Comparison of ENCODE assay signal across 6 mouse cellular contexts in the genomic region with DNA sequence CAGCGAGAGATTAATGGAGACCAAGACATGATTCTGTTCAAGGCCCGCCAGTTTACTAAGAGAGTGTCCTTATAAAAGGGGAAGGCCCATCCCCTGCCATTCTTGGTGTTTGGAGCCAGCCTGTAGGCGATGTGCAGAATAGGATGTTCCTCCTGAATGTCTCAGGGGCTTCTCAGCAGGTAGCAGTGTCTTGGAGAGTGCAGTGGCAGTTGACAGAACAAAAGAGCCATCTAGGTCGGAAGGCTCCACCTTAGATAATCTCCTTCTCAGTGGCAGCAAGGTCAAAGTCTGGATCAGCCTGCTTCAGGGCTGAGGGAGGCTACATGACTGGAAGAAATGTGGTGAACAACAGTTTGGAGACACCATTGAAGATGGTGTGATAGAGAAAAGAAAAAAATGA.
A peak's percentile ranks its signal among the peaks of the same experiment; 100 is the strongest.
DNase-seq lines count a peak whose midpoint lies in the region; ATAC-seq and TF ChIP-seq lines count a peak whose summit lies in the region.
"Not testable (repeated sequence)": the region's sequence is repeated elsewhere in the genome, so short reads cannot be mapped to it uniquely, and the experiment has no call there.

No protein-coding gene starts in this region.

- H3K4me2 ChIP-seq in intestine, embryonic 14.5 days (ENCODE audit: low read length) = not testable (repeated sequence)

- not testable (repeated sequence) for TF ChIP-seq POLR2A in ES-Bruce4 (IDR thresholded peaks at IDR 0.05; ENCODE audit: insufficient read depth, low read length)

- TF ChIP-seq CTCF in ES-Bruce4 (IDR thresholded peaks at IDR 0.05; ENCODE audit: low read depth, low read length) = not testable (repeated sequence)

- H3K27ac ChIP-seq in ES-Bruce4 (ENCODE audit: insufficient read depth, low read length) (0 out of 2 replicates have a peak overlapping the region, but pooled peaks have one; percentile 11), ES-E14 (ENCODE audit: insufficient read depth, low read depth, low read length, poor library complexity, severe bottlenecking) (peak overlapping the region; percentile 62)
- H3K27ac ChIP-seq in forebrain, embryonic 10.5 days; intestine, embryonic 14.5 days (ENCODE audit: low read depth): not testable (repeated sequence)

- WGBS in forebrain, embryonic 10.5 days = 73% methylated on average over 4 of the region's 4 CpGs
- 73% methylated on average over 4 of the region's 4 CpGs for WGBS in intestine, embryonic 14.5 days

- H3K36me3 ChIP-seq in ES-Bruce4 (ENCODE audit: control insufficient read depth, insufficient read depth, low read length, poor library complexity, severe bottlenecking); ES-E14 (ENCODE audit: control insufficient read depth, insufficient read depth, low read length, poor library complexity, severe bottlenecking); forebrain, embryonic 10.5 days (replicated peaks); intestine, embryonic 14.5 days (ENCODE audit: control insufficient read depth, insufficient read depth, low read length): not testable (repeated sequence)

- ATAC-seq in intestine, embryonic 14.5 days (replicated peaks; ENCODE audit: low FRiP score, low TSS enrichment, low read depth) = not testable (repeated sequence)

- peaks cover 38% of the 10 kb centered on the region for H3K9me3 ChIP-seq in ES-Bruce4 (replicated peaks; ENCODE audit: control insufficient read depth, insufficient read depth, low read length, poor library complexity, severe bottlenecking)
- H3K9me3 ChIP-seq in ES-E14 (ENCODE audit: control insufficient read depth, insufficient read depth, low read depth, low read length); intestine, embryonic 14.5 days (ENCODE audit: control insufficient read depth, low read length): not testable (repeated sequence)
- peaks cover 11% of the 10 kb centered on the region for H3K9me3 ChIP-seq in forebrain, embryonic 10.5 days

- peak; percentile 84 for TF ChIP-seq EP300 in ES-Bruce4 (IDR thresholded peaks at IDR 0.05; ENCODE audit: insufficient read depth, low read depth, low read length)

- not testable (repeated sequence) for H3K4me3 ChIP-seq in ES-Bruce4 (ENCODE audit: low read depth, low read length); ES-E14 (ENCODE audit: insufficient read depth in 1 of 2, low read depth in 1 of 2, low read length in 2 of 2, poor library complexity in 1 of 2, severe bottlenecking in 1 of 2); forebrain, embryonic 10.5 days; intestine, embryonic 14.5 days (ENCODE audit: low read depth, low read length)

- DNase-seq in ES-E14 (ENCODE audit: low read depth, low spot score) = peak; percentile 26
- DNase-seq in ZHBTc4 (ENCODE audit: low read depth, low spot score) = peak; percentile 91
- DNase-seq in forebrain, embryonic 10.5 days (ENCODE audit: extremely low spot score, low spot score) = peak; percentile 4
- peak; percentile 41 for DNase-seq in intestine, embryonic 14.5 days (ENCODE audit: low spot score)
- peak; percentile 7 to 14 for DNase-seq in right cerebral cortex, postnatal 10 days (ENCODE audit: low spot score in 2 of 2)

- H3K9ac ChIP-seq in ES-Bruce4 (ENCODE audit: low read depth, poor library complexity, severe bottlenecking); ES-E14 (ENCODE audit: insufficient read depth, low read depth, low read length, poor library complexity, severe bottlenecking); intestine, embryonic 14.5 days (ENCODE audit: low read length): not testable (repeated sequence)

- in situ Hi-C loops in ES-E14 (cut with MboI; ENCODE audit: low sequenced_read_pairs in 2 of 2, unreplicated experiment in 2 of 2) = not testable (repeated sequence)

- H3K27me3 ChIP-seq in ES-Bruce4 (ENCODE audit: control insufficient read depth, insufficient read depth, low read length, poor library complexity, severe bottlenecking); forebrain, embryonic 10.5 days (ENCODE audit: poor library complexity, severe bottlenecking); intestine, embryonic 14.5 days (replicated peaks; ENCODE audit: control insufficient read depth, insufficient read depth, low read length): not testable (repeated sequence)

- H3K4me1 ChIP-seq in ES-Bruce4 (ENCODE audit: control insufficient read depth, insufficient read depth, low read length); ES-E14 (ENCODE audit: control insufficient read depth in 2 of 2, insufficient read depth in 2 of 2, low read length in 2 of 2, poor library complexity in 1 of 2); forebrain, embryonic 10.5 days; intestine, embryonic 14.5 days (replicated peaks; ENCODE audit: control insufficient read depth, insufficient read depth, low read length): not testable (repeated sequence)

Comparison
In these comparisons a context has a peak if more than half of its experiments do, and no peak if none do; other contexts are left out.
1. DNase-seq: peak in every context shown above with its lines; median percentile 91 in ZHBTc4; 41 in intestine, embryonic 14.5 days; 26 in ES-E14; 10 in right cerebral cortex, postnatal 10 days; 4 in forebrain, embryonic 10.5 days.